Mouse (Mus musculus): ENCODE results near the gene Dlg5. TPM values are rescaled to one million over a fixed set of nuclear protein-coding genes. Genes with fewer than 3 reads are reported as not detected.

Gene Dlg5
- polyA plus RNA-seq, 1 experiment, result not detected

DNA sequence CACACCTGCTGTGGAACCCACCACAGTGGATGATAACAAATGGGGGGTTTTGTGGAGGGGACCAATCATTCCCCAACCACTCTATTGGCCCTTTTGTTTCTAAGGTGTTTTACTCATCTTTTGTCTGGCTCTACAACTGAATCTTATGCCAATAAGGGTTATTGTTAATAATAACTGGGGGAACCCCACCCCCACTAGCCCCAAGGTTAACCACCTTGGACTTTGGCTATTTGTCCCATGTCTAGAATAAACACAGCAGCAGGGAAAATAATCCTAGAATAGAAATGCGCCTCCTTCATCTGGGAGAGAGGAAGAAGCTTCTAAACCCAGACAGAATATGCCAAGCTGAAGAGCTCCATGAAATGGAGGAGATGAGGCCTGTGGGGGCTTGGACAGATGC is 151.1 kb downstream of the Dlg5 start:
- TF ChIP-seq FLI1 (IDR thresholded peaks at IDR 0.05; ENCODE audit: low read length) (no peak), GATA1 (IDR thresholded peaks at IDR 0.05; ENCODE audit: borderline replicate concordance, low read length) (no peak)
- no peaks in the 10 kb centered on the region for H3K27me3 ChIP-seq (replicated peaks)
- H3K4me3 ChIP-seq (replicated peaks), result no peak overlapping the region
- no peaks in the 10 kb centered on the region for H3K36me3 ChIP-seq (replicated peaks; ENCODE audit: low read length)
- H3K9me3 ChIP-seq, result 0 out of 2 replicates have a peak, but pooled peaks cover 4% of the 10 kb centered on the region
- H3K4me1 ChIP-seq, result no peaks in the 10 kb centered on the region

DNA sequence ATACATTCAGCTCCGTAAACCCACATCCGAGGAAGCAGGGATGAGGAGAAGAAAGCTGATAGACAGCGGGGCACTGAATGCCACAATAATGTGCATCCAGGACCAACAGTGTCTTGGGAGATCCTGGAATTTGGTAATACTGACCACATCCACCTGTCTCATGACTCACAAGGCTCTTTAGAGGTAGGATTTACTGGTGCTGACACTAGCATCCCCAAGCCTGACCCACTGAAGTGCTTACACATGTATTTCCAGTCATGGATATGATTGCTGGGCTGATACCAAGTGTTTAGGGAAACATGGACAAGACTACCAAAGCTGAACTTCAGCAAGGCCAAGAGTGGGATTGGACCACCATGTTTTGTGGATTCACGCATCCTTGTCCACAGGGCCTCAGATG is 152.5 kb downstream of the Dlg5 start:
- no peaks in the 10 kb centered on the region for H3K4me1 ChIP-seq
- H3K9me3 ChIP-seq, result 0 out of 2 replicates have a peak, but pooled peaks cover 4% of the 10 kb centered on the region
- TF ChIP-seq GATA1 (IDR thresholded peaks at IDR 0.05; ENCODE audit: borderline replicate concordance, low read length), result no peak
- TF ChIP-seq FLI1 (IDR thresholded peaks at IDR 0.05; ENCODE audit: low read length), result no peak
- no peaks in the 10 kb centered on the region for H3K36me3 ChIP-seq (replicated peaks; ENCODE audit: low read length)
- H3K27me3 ChIP-seq (replicated peaks), result no peaks in the 10 kb centered on the region
- H3K4me3 ChIP-seq (replicated peaks), result no peak overlapping the region

DNA sequence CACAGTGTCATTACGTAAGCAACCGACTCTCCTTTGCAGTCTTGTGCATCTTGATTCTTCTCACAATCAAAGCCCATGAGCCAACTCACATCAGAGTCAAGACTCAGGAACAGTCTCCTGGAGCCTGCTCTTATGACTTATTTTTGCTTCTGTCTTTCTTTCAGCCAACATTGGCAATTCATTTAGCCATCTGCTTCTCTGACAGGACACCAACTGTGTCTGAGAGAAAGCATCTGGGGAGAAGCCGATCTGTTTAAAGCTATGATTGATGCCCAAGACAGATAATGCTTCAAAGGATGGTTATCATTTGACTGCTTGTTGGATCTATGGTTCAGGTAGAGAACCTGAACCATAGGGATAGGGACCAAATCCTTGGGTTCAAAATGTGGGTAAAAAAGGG is 153.3 kb downstream of the Dlg5 start:
- Histone ChIP-seq H3K4me1 (no peaks in the 10 kb centered on the region), H3K4me3 (replicated peaks) (no peak overlapping the region), H3K27me3 (replicated peaks) (no peaks in the 10 kb centered on the region), H3K36me3 (replicated peaks; ENCODE audit: low read length) (no peaks in the 10 kb centered on the region), H3K9me3 (peaks cover 4% of the 10 kb centered on the region; the same call in 1 of the 2 replicates)
- no peak for TF ChIP-seq GATA1 (IDR thresholded peaks at IDR 0.05; ENCODE audit: borderline replicate concordance, low read length)
- no peak for TF ChIP-seq FLI1 (IDR thresholded peaks at IDR 0.05; ENCODE audit: low read length)

DNA sequence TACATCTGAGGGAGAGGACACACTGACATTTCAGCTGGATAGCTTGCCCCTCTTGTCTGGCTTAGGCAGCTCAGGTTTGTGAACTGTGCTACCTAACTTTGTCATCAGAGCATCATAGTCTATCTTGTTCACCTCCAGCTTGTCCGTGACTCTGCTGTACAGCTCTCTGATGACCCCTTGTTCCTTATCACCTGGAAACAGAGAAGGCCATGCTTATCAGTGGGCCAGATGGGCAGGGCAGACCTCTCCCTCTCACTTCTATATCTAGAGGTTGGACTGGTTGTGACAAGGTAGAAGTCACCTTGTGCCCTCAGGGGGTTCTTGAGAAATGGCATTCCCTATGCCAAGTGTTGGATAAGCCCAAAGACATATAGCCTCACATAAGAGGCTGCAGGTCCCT is 154.9 kb downstream of the Dlg5 start:
- Histone ChIP-seq H3K4me1 (no peaks in the 10 kb centered on the region), H3K36me3 (replicated peaks; ENCODE audit: low read length) (no peaks in the 10 kb centered on the region), H3K4me3 (replicated peaks) (no peak overlapping the region), H3K27me3 (replicated peaks) (no peaks in the 10 kb centered on the region), H3K9me3 (peaks cover 8% of the 10 kb centered on the region; the same call in 1 of the 2 replicates)
- TF ChIP-seq GATA1 (IDR thresholded peaks at IDR 0.05; ENCODE audit: borderline replicate concordance, low read length) (no peak), FLI1 (IDR thresholded peaks at IDR 0.05; ENCODE audit: low read length) (no peak)

DNA sequence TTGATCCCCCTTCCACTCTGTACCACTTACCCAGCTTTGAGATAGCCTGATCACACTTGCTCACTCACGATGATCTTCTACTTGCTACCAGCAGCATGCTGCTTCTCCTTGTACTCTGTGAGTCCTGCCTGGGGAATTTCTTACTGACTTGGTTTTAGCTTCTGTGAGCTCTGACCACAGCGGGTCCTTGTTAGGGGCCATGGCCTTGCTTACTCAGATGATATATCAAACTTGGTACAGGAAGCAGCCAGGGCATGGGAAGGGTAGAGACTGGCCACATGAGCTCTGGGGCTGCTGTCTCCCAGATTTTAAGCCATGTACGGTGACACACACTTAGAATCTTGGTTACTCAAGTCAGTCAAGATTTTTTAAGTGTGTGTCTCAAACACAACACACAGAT is 156.5 kb downstream of the Dlg5 start:
- Histone ChIP-seq H3K27me3 (replicated peaks) (no peaks in the 10 kb centered on the region), H3K4me3 (replicated peaks) (no peak overlapping the region), H3K4me1 (no peaks in the 10 kb centered on the region), H3K9me3 (peaks cover 8% of the 10 kb centered on the region; the same call in 1 of the 2 replicates), H3K36me3 (replicated peaks; ENCODE audit: low read length) (no peaks in the 10 kb centered on the region)
- TF ChIP-seq FLI1 (IDR thresholded peaks at IDR 0.05; ENCODE audit: low read length), result no peak
- TF ChIP-seq GATA1 (IDR thresholded peaks at IDR 0.05; ENCODE audit: borderline replicate concordance, low read length), result no peak

DNA sequence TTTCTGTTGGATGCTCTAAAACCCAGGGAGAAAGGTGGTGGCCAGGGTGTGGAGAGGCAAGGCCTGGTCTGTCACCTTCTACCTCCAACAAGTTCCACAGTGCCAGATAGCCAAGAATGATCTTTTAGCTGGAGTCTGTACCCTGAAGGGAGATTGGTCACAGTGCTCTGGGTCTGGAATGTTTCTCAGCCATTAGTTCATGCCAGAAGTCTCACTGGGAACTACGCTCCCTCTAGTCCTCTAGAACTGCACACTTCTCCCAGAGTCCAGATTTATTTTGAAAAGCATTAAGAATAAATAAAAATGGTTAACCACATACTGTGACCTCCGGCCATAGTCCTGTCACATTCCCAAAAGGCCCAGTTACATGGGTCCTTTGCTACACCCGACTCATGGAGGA is 158.3 kb downstream of the Dlg5 start:
- Histone ChIP-seq H3K9me3 (peaks cover 8% of the 10 kb centered on the region; the same call in 1 of the 2 replicates), H3K36me3 (replicated peaks; ENCODE audit: low read length) (no peaks in the 10 kb centered on the region)

DNA sequence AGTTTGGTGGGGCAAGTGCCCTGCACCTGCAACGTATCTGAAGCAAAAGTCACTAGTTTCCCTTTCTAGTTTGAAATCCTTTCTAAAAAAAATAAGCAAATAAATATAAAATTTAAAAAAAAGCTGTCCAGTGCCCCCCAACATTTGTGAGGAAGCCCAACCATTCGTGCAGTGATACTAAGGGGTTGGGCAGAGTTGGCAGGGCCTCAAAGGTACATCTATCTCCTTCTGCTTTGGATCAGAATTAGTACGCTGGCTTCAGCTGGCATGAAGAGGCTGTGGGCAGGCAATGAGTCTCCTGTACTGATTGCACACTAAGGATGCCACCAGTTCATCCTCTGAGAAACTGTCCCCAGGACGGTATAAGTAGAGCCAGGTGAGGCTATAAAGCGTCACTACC is 159.2 kb downstream of the Dlg5 start:
- TF ChIP-seq FLI1 (IDR thresholded peaks at IDR 0.05; ENCODE audit: low read length) (no peak), GATA1 (IDR thresholded peaks at IDR 0.05; ENCODE audit: borderline replicate concordance, low read length) (no peak)
- Histone ChIP-seq H3K36me3 (replicated peaks; ENCODE audit: low read length) (no peaks in the 10 kb centered on the region), H3K4me1 (no peaks in the 10 kb centered on the region), H3K4me3 (replicated peaks) (no peak overlapping the region), H3K9me3 (peaks cover 8% of the 10 kb centered on the region; the same call in 1 of the 2 replicates), H3K27me3 (replicated peaks) (no peaks in the 10 kb centered on the region)

More for the DNA sequence above, 158.3 kb downstream of the Dlg5 start:
- TF ChIP-seq FLI1 (IDR thresholded peaks at IDR 0.05; ENCODE audit: low read length) (no peak), GATA1 (IDR thresholded peaks at IDR 0.05; ENCODE audit: borderline replicate concordance, low read length) (no peak)
- H3K4me3 ChIP-seq (replicated peaks), result no peak overlapping the region
- H3K27me3 ChIP-seq (replicated peaks), result no peaks in the 10 kb centered on the region
- no peaks in the 10 kb centered on the region for H3K4me1 ChIP-seq

Other genes with a start within 250 kb of the Dlg5 start
- gene Kcnma1, start 231.4 kb downstream of the Dlg5 start, polyA plus RNA-seq (2012; ENCODE audit: insufficient read depth, low replicate concordance), result not detected in 2 replicates
- gene E330034G19Rik, start 47.3 kb upstream of the Dlg5 start, polyA plus RNA-seq (2012; ENCODE audit: insufficient read depth, low replicate concordance), result not detected in 2 replicates
- 0.70 TPM in 1 of 2 replicates, not detected in the other for gene Polr3a, start 241.1 kb upstream of the Dlg5 start, polyA plus RNA-seq (2012; ENCODE audit: insufficient read depth, low replicate concordance)
- 179 and 343 TPM in 2 replicates for gene Rps24, start 241.2 kb upstream of the Dlg5 start, polyA plus RNA-seq (2012; ENCODE audit: insufficient read depth, low replicate concordance)